Mouse (Mus musculus) gastrocnemius, adult 8-10 months (tissue): ENCODE measurements at regions not wholly inside any gene's neighbourhood (a gene's known extent, or its start where the extent isn't known, plus 50 kb on each side); places are given as distances from the start of the nearest gene placed in this dataset.

Source experiments
- DNase-seq, 2 experiments: peaks; one replicate each; pipeline ENCODE4 v3.0.0; 2022; ENCODE audit warnings: low spot score in 2 of 2

DNA sequence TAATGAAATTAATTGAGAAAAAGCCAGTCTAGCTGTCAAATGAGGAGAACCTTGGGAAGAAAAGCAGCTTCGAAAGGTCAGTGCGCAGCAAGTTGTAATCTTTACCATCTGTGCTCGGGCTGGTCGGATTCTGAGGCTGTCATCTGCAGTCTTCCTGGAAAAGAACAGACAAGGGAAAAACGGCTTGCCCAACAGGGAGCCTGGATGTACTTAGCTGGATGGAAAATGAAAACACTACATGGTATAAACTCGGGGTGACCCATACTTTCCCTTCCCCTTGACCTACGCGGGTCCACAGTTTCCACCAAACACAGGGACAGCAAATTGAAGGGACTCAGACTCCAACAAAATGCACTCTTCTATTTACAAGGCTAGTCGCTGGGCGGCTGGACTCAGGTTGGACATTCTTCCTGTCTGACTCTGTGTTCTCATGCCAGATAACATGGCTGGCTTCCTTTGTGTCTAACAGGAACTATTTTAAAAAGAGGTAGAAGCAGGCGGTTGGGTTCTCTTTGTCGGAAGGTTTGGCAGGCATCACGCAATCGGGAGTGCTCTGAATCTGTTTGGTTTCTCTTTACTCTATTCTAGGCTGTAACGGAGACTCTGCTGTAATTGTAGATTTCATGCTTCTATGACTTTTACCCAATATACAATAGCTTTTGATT lies 648.5 kb downstream of the Epha4 start:
- DNase-seq, result no peak

DNA sequence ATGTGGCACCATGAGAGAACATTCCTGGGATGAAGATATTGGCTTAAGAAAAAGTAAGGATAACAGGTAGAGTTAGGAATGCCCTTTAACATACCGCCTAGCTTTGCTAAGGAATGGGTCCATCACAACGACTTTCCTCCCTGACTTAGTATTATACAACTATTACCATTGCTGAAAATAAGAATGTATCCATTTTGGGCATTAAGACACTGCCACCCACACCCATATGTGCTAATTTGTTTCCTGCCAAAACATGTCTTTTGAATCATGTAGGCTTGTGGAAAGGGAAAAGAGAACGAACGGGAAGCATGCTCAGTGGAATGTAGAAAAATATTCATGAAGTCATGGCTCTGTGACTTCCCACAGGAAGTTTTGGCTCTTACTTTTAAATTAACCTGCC lies 641.7 kb downstream of the Epha4 start:
- no peak for DNase-seq

DNA sequence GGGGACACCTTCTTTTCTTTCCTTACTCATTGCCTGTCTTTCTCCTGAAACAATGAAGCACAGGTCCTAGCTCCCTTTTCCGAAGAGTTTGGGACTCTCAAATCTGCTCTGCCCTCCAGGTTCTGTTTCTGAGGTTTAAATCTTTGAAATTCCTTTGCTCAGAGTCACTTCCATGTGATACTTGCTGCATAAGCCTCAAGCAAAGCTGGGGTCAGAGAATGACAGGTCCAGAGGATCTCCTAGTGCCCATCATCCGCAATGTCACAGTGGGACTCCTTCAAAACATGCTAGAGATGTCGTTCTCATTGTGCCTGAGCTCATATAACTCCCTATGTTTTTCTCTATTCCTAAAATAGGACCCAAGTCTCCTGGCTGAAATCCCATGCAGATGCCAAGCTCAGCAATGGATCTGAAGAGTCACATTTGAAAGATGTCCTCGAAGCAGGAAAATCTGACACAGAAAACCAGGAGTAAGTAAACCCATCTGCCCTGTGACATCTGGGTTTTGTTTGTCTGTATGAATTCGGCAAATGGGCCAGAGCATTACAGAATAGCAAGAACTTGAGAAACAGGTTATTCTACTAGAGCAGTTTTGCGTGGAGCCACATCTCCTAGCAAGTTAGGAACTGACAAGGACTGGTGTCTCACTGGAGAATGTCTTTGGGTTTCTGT lies 634.6 kb downstream of the Epha4 start:
- no peak for DNase-seq

DNA sequence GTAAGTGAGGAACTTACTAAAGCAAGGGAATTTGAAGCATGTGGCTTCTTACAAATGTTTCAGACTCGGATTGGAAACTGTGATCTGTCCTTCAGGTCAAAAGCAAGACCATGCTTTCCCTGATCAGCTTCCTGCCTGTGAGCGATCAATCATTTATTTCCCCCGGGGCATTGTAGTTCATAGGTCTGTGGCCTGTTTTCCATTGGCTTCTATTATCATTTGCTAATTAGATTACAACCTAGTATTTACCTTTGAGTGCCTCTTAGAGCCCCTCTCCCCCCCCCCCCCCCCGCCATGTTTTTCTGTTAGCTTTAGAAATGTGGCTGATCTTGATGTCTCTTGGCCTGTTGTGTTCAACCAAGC lies 634.1 kb downstream of the Epha4 start:
- no peak for DNase-seq

DNA sequence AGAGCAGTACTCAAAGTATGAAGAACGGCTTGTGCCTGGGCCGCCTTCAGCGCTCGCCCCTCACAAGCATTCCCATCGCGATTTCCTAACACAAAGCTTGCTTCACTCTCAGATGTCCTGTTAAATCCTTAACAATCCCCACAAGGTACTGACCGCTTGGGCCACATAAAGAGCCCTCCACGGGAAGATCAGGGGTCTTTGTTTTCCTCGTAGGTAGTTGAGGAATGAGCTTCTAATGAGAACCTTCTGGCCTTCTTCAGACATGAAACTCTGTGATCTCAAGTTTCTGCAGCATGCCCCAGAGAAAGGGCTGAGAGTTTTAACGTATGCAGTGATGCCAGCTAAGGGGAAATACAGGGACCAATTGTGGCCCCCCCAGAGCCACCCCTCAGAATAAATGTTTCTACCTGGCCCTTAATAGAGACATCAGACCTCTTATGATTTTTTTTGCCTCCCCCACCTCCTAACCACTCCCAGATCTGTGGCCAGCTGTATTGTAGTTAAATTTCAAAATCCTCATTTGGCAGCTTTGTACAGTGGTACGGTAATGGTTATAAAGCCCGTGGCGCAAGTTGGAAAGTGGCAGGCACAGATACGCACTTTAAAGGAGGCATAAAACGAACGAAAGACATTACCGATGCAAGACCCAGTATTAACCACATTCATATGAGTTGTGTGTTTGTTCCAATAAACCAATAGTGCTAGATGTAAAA lies 618.6 kb downstream of the Epha4 start:
- DNase-seq, result no peak

DNA sequence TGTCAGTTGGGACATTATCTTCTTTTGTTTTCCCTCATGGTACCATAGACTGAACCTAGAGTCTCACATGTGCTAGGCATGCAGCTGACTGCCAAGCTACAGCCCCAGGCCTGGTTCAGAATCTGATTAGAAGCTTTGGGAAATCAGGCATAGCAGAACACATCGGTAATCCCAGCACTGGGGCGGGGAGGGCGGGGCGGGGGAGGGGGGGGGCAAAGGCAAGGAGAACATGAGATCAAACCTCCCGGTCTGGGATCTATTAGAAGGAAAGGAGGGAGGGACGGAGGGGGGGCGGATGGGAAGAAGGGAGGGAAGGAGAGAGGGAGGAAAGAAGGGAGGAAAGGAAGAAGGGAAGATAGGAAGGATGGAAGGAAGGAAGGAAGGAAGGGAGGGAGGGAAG lies 617.5 kb downstream of the Epha4 start:
- no peak for DNase-seq

DNA sequence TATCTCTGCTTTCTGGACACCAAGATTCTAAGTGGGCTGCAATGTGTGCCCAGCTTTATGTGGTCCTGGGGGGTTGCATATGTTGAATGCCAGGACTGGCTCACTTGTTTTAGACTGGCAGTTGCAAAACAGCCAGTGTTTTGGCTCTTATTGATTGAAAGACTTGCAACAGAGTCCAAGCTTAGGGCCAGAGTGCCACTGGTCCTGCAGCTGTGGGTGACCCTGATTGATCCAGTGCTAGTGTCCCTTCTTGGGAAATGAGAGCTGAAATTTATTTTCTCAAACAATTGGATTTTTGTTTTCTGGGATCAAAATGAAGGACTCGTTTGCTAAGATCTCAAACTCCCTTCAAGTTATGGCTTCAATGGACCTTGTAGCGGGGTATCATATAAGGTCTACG lies 603.4 kb downstream of the Epha4 start:
- DNase-seq, result no peak

DNA sequence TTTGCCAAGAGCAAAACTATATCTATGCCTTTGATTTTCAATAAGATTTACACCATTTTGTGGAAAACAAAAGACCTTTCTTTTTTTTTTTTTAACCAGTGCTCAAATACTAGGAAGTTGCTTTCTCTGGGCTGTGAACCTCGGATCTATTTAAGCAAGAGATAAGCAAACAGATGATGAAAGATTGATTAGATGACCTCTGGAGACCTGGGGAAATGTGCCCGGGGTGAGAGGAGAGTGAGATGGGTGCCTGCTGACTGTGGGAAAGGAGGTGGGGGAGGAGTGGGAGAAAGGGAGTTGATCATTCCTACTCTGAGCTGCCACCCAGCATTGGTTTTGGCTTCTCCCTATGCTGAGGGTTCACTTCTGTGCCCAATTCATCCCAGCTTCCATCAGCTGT lies 595.3 kb downstream of the Epha4 start:
- DNase-seq, result no peak

DNA sequence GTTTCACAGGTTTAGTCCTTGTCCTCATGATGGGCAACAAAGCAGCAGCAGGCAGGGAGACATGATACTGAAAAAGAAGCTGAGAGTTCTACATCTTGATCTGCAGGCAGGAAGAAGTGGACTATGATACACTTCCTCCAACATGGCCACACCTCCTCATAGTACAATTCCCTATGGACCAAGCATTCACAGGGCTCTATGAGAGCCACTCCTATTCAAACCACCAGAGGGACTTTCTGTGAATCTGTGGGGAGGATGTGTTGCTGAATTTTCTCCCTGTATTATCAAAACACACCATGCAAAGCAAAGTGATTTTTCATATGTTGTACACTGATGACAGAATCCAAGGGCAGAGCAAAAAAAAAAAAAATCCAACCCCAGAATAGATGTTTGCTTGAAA lies 594.3 kb downstream of the Epha4 start:
- no peak for DNase-seq

DNA sequence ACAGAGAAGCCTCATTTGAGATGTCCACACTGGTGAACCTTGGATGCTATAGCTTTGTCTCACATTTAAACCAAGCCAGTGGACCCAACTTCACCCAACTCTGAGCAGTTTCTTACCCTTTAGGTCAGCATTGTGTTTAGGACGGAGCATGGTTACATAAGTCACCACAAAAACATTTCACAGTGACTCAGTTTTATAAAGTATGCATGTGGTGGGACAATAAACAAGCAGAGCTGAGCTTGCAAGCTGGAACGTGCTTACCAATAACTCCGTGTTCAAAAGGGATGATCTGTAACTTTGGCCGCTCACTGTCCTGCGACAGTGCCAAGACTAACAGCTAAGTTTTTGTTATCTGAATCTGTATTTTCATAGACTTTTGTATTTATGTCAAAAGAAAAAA lies 587.8 kb downstream of the Epha4 start:
- DNase-seq, result no peak

DNA sequence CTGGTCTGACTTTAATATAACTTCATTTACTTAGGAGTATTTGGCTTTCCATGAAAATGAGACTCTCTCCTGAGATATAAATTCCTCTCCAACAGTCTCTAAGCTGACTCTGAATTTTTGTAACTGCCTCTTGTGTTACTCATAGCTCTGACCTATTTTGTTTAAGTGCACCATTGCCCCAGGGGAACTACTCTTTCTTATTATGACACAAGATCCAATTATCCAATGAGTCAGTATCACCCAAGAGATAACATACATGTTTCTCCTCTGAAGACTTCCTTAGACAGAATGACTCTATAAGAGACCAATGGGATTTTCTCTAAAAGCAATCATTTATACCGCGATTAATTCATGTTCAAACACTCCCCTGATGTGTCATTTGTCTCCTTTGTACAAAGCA lies 586.9 kb downstream of the Epha4 start:
- DNase-seq, result no peak

DNA sequence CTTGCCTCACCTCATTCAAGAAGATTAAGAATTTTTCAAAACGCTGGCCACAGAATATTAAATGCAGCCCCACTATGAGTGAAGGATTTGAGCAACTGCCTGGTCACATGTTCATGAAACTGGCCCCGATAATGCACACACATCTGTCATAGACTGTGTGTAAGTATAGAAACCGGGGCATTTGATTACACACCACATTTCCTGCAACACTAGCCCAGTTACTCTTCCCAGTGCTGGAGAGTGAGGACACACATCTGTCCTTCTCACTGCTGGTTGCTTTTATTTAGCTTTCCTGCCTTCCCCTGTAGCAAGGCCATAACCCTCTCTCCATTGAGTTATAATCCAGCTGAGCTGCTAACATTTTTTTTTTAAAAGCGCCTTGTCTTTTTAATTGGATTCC lies 581.4 kb downstream of the Epha4 start:
- no peak for DNase-seq

DNA sequence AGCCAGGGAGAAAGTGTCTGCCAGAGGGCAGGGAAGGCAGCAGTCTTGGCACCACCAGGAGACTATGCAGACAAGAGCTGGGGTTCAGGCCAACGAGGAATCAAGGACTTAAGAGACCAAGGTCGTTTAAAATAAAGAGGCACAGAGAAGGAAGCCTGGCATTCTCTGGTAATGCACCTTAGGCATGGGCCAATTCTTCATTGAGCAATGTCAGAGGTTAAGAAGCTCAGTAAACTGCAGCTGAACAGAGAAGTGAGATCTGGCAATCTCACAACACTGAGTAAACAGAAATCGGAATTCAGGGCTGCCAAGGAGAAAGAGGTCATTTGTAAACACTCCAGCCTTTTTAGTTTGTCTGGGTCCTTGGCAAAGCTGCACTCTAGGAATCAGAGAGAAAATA lies 572.2 kb downstream of the Epha4 start:
- no peak for DNase-seq

DNA sequence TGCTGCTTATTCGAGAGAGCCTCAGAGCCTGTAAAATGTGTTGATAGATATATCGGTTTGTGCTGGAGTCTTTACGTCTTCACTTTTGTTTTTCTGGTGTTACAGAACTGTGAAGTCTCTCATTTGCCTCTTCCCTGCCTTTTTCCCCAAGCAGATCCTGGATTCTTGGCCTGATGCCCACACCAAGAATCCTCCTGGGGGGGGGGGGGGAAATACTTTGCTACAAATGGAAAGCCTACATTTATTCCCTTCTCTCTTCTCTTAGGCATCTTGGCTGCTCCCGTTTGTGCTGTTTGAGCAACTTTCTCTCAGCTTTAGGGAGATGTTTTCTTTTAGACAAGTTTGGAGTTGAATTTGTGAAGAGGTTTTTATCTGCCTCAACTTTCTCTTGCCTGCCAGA lies 570.8 kb downstream of the Epha4 start:
- DNase-seq, result no peak

DNA sequence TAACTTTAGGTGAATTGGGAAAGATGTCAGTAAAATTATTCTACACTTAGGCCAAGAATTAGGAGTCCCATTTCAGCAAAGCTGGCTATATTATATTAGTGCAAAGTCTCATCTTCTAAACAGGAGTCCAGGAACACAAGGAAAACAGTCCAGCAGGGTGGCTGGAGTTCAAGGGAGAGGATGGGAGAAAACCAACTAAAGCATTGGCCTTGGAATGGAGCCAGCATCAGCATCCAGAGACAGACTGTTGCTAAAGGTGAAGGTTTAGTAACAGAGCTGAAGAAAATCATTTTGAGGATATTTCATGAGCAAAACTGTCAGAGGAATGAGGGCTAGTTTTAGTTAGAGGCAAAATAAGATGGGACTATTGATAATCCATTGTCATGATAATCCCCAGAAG lies 559.9 kb downstream of the Epha4 start:
- DNase-seq, result no peak

DNA sequence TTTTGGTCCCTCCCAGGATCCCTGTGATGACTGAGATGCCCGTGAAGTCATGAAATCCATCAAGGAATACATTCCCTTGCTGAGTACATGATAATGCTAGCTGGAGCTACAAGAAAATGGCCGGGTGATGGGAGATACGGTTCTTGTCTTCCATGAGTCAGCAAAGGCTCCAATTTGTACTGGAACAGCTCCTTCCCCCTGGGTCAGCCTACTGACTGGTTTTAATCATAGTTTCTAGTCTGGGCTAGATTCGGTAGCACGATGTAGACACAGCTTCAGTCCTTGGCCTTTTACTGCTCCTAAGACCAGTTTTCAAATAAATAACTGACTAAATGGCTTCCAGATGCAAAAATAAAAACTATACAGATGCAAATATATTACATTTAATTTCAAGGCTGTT lies 557.5 kb downstream of the Epha4 start:
- DNase-seq, result no peak

DNA sequence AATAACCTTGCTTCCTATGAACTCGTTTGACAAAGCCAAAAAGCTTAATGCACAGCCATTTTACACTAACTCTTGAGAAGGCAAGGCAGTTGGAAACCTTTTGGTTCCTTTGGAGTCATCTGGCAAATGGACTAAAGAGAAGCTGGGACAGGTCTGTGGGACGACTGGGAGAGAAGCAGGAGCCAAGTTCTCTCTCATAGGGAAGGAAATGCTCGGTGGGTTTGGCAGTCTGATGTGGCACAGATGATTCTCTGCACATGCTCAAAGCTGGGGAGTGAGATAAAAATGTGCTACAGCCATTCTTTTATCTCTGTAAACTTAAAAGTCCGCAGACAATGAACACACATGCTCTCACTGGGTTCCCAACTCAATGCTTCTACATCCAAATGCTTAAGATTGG lies 556.2 kb downstream of the Epha4 start:
- DNase-seq, result no peak

DNA sequence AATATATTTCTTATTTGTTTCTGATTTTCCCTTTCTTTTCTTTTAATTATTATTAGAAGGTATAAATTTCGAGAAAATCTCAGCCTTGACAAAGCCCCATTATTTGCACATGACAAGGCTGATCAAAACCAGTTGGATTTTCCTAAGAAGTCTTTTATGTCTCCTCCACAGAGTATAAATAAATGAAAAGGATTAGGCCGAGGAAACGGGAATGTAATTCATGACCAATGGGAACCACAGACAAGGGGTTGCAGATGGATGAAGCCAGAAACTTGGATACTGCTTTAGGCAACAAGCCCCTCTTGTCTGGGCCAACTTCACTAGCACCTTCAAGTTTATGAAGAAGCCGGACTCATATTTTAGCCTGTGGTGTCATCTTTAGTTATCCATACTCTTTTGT lies 542.4 kb downstream of the Epha4 start:
- no peak for DNase-seq

DNA sequence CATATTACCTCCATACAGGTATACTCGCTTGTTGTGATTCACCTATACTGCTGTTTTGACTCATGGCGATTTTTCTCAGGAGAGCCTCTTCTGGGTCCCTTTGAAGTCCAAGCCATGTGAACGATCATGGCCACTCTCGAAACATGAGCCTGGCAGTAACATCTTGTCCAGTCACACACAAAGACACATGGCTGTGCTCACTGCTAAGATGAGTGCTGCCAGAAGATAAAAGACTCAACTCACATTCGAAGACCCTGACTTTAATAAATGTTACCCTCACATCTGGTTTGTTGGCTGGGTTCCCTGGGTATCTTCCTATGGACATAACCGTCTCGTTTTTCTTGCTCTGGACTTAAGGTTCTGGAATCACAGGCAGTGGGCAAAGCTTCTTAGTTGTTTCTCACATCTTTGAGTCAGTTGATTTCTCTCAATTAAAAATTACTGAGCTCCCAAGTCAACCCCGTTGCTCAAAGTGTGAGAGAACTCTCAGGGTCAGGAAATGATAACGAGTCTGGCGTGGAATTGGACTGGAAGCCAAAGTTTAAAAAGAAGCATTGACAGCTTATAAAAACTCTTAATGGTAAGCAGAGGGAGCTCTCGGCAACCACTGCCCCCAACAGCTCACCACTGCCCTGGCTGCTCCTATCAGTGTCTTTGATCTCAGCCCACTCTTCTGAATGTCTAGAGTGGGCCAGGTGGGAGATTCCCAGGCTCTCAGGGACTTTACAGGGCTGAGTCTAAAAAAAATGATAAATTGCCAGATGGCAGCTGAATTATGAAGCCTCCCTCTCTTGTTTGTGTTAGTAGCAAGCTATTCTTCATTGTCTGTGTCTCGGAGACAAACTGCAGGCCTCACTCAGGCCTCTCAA lies 539.6 kb downstream of the Epha4 start:
- DNase-seq, result no peak

DNA sequence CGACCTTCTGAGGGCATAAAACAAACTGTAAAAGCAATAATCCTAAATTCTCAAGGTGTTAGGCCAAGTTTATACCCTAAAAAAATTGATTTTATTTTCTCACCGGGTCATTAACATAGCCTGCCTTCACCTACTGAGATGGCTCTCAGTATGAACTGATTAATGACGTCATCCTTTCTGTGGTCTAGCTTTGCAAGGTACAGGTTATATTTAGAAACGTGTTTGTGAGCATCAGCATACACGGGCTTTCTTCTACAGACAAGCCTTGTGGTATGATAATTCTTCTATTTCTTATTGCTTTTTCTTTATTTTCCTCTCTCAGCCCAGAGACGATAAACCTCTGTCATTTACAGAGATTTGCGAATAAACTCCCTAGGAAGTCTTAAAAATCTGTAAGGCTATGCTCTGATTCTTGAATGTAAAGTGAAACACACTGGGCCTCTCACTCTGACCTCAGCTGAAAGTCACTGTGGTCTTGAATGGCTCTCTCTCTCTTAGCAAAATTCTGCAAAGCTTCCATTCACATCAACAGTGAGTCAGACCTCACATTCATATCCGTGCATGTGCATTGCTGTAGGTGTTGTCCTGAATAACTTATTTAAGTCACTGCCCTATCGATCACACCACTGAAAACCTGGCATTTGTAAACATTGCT lies 534.3 kb downstream of the Epha4 start:
- DNase-seq, result no peak

DNA sequence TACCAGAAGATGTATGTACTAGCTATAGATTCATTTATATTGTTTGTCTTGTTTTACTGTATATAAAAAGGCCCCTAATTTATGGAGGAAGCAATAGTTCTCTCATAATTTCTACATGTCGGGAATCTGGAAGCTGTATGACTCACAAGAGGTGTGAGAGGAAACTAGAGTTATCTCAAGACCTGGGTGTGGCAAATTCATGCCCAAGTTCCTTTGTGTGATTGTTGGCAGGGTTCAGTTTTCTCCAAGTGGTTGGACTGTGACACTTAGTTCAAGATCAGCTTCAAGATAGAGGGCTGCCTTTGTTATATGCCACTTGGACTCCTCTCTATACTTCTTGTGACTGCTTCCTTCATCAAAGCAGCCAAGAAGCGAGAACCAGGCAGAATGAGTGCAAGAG lies 521.1 kb downstream of the Epha4 start:
- DNase-seq, result no peak

DNA sequence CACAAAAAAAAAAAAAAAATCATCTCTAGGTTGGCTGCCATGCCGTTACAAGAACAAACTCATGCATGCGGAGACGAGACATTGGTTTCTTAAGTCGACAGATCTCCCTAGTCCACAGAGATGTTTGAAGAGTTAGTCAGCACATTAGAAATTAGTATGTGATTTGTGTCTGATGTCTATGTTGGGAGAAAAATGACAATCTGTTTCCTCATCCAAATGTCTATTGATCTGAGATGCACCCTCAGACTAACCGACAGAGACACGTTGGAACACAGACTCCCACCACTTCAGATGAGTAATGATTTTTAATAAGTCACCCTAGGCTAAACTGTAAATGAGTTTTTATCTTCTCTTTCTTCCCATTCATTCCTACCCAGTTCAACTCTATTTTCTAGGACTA lies 506.9 kb downstream of the Epha4 start:
- DNase-seq, result no peak
